Mouse (Mus musculus) kidney, adult 2 months (tissue): ENCODE measurements at regions not wholly inside any gene's neighbourhood (a gene's known extent, or its start where the extent isn't known, plus 50 kb on each side); places are given as distances from the start of the nearest gene placed in this dataset.

Experiments used
- CTCF ChIP-seq: fragments of 200-500 bp; conservative IDR thresholded peaks from 2 replicates; pipeline ENCODE4 v1.5.1; 2011; ENCODE audit warnings: low read depth, mild to moderate bottlenecking, control low read depth, low read length, moderate library complexity, mixed read lengths; ENCODE audit not compliant: insufficient read depth, insufficient read length
- POLR2A ChIP-seq: fragments of 200-500 bp; IDR thresholded peaks from one replicate; pipeline ENCODE4 v1.6.1; 2011; ENCODE audit warnings: low read depth, low read length, control low read depth

- no peak for TF ChIP-seq CTCF
- no peak for TF ChIP-seq POLR2A
Observed at GRCm38 (mm10) chr16:50664240-50664639, 73.3 kb upstream of the Ccdc54 start.
